Mouse (Mus musculus) intestine, embryonic 16.5 days (tissue): ENCODE results near the gene 4930404N11Rik. TPM values are rescaled to one million over a fixed set of nuclear protein-coding genes. Genes with fewer than 3 reads are reported as not detected.

Experiments used
- ATAC-seq: fragments of 200-750 bp; cut with Nextera tagmentation; 2 replicates; pipeline ENCODE4 v1.8.0; 2017; ENCODE audit warnings: moderate TSS enrichment, moderate library complexity
- H3K27ac ChIP-seq: fragments of 300-500 bp; sonication (generic); 2 replicates; pipeline ENCODE4 v1.5.1; 2014; ENCODE audit warnings: mild to moderate bottlenecking, low read length
- H3K27me3 ChIP-seq: fragments of 300-500 bp; sonication (generic); replicated peaks from 2 replicates; pipeline ENCODE4 v1.6.1; 2014; ENCODE audit warnings: low read length, control low read depth, mixed read lengths; ENCODE audit not compliant: control insufficient read depth, insufficient read depth
- H3K36me3 ChIP-seq: fragments of 300-500 bp; sonication (generic); 2 replicates; pipeline ENCODE4 v1.6.1; 2014; ENCODE audit warnings: low read length, control low read depth; ENCODE audit not compliant: control insufficient read depth, insufficient read depth
- H3K4me1 ChIP-seq: fragments of 300-500 bp; sonication (generic); 2 replicates; pipeline ENCODE4 v1.6.1; 2014; ENCODE audit warnings: low read length, control low read depth, mixed read lengths; ENCODE audit not compliant: control insufficient read depth, insufficient read depth
- H3K4me2 ChIP-seq: fragments of 300-500 bp; sonication (generic); 2 replicates; pipeline ENCODE4 v1.6.1; 2014; ENCODE audit warnings: low read depth, low read length, control low read depth
- H3K4me3 ChIP-seq: fragments of 300-500 bp; sonication (generic); 2 replicates; pipeline ENCODE4 v1.5.1; 2014; ENCODE audit warnings: mild to moderate bottlenecking, low read length
- H3K9ac ChIP-seq: fragments of 300-500 bp; sonication (generic); 2 replicates; pipeline ENCODE4 v1.6.1; 2014; ENCODE audit warnings: low read depth, low read length
- H3K9me3 ChIP-seq: fragments of 300-500 bp; sonication (generic); 2 replicates; pipeline ENCODE4 v1.6.1; 2016; ENCODE audit warnings: low read length, control low read depth; ENCODE audit not compliant: control insufficient read depth
- WGBS: fragments of 180-500 bp; shearing (Covaris S2); extraction: QIAGEN DNeasy Blood & Tissue Kit; methylation state at CpG from one replicate; pipeline ENCODE4 v1.1.7; 2014; 5-methylcytosine and 5-hydroxymethylcytosine counted together
- polyA plus RNA-seq: library from polyadenylated mRNA; unstranded; fragments of >200 nt; fragmentation: Nextera tagmentation; extraction: Ambion mirVana; gene quantifications from 2 replicates; pipeline ENCODE4 v1.2.1, GENCODE M21; 2015

4930404N11Rik gene
- polyA plus RNA-seq, 1 experiment from 2014 or later: 1.4 TPM

DNA sequence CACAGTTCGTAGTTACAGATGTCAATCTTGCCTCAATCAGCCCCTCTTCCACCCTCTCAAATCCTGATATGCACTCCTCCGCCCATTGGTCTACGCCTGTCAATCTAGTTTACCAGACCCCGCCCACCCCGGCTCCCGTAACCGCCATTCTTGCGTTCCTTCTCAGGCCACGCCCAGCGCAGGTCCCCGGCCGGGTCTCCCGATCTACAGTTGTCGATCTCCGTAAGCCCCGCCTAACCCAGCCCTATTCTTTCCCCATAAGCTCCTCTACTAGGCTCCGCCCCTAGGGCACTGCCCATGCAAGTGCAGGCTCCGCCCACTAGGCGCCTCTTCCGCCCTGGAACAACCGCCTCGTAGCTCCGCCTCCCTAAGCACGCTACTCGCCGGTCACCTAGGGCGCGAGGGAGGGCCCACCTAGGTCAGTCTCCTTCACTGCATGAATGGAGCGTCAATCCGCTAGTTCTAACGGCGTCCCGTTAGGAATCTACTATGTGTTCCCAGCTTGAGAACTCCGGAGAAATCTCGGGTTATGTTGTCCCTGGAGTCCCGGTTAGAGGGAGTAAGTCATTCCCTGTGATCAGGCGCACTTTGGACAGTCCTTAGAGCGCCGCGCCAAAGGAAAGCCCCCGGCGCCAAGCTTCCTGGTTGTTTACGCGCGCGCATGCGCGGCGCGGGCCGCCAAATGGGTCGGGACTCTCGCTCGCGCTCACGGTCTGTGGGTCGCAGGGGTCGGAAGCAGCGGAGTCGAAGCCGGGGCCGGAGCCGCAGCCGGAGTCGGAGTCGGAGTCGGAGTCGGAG, 44.9 kb downstream of the 4930404N11Rik start, which contains the start of gene Cactin:
Gene Cactin, plus strand, starts transcription at position 554 of the 798 bp plus-strand sequence.
- Histone ChIP-seq H3K4me3 (peak within 1 kb of the TSS; percentile 94), H3K9ac (peak within 1 kb of the TSS; percentile 93), H3K4me1 (peaks cover 46% of the 10 kb centered on the region), H3K9me3 (no peaks in the 10 kb centered on the region), H3K36me3 (peaks cover 31% of the 10 kb centered on the region), H3K27me3 (no peaks in the 10 kb centered on the region), H3K4me2 (peak within 1 kb of the TSS; percentile 82), H3K27ac (peak within 1 kb of the TSS; percentile 94)
- ATAC-seq: peak; percentile 91
- WGBS: under 1% methylated on average over 68 of the region's 68 CpGs

DNA sequence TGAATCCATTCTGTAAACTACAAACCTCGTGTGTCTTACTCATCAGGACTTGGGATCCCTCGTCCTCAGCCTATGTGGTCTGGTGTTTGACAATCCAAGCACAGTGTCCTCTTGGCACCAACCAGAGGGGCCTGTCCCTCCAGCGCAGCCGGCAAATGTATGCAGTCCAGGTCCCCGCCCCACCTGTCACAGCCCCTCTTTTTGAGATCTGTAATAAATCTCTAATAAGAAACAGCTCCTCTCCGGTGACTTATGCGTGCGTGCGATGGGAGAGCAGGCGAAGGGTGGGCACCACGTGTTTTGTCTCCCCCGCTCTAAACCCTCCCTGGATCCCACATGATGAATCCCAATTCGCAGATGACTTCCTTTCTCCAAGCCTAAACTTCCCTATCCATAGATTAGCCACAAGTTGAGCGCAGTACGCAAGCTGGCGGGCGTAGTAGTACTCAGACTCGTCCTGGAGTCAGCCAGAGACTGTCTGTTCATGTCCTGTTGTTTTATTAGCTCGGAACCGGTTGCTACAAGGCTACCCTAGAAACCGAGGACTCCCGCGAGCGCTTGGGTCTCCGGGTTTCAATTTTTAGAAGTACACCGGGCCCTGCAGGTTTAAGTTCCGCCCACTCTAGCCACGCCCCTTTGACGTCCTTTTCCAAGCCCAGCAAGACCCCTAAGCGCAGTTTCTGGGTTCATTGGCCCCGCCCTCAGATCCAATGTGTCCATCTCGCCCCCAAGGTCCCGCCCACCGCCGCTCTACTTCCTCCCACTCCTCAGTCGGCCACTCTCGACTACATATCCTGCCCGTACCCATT, 45.7 kb downstream of the 4930404N11Rik start:
- Histone ChIP-seq H3K9me3 (no peaks in the 10 kb centered on the region), H3K27ac (peak overlapping the region; percentile 94), H3K27me3 (no peaks in the 10 kb centered on the region), H3K4me3 (peak overlapping the region; percentile 94), H3K4me1 (peaks cover 46% of the 10 kb centered on the region), H3K9ac (peak overlapping the region; percentile 72), H3K36me3 (peaks cover 26% of the 10 kb centered on the region), H3K4me2 (peak overlapping the region; percentile 57)
- ATAC-seq: no peak
- 1% methylated on average over 38 of the region's 38 CpGs for WGBS

DNA sequence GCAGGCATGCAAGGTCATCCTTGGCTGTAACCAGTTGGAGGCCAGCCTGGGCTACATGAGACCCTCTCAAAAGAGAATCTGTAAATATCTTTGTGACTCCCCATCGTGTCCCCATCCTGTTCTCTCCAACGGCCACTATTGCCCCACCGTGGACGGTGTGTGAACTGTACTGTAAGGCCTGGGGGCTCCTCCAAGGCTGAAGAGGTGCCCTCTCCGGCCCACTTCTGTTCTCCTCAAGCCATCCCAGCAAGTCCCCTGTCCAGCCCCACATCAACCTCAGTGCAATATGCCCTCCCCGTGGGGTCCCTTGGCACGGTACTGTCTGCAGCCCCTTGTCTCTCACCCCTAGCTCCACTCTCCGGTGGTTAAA, 46.3 kb downstream of the 4930404N11Rik start:
- Histone ChIP-seq H3K9me3 (no peaks in the 10 kb centered on the region), H3K4me3 (peak overlapping the region; percentile 94), H3K27ac (peak overlapping the region; percentile 94), H3K27me3 (no peaks in the 10 kb centered on the region), H3K4me1 (peaks cover 46% of the 10 kb centered on the region), H3K9ac (peak overlapping the region; percentile 72), H3K36me3 (peaks cover 22% of the 10 kb centered on the region), H3K4me2 (peak overlapping the region; percentile 57)
- no peak for ATAC-seq
- 35% methylated on average over 8 of the region's 8 CpGs for WGBS

DNA sequence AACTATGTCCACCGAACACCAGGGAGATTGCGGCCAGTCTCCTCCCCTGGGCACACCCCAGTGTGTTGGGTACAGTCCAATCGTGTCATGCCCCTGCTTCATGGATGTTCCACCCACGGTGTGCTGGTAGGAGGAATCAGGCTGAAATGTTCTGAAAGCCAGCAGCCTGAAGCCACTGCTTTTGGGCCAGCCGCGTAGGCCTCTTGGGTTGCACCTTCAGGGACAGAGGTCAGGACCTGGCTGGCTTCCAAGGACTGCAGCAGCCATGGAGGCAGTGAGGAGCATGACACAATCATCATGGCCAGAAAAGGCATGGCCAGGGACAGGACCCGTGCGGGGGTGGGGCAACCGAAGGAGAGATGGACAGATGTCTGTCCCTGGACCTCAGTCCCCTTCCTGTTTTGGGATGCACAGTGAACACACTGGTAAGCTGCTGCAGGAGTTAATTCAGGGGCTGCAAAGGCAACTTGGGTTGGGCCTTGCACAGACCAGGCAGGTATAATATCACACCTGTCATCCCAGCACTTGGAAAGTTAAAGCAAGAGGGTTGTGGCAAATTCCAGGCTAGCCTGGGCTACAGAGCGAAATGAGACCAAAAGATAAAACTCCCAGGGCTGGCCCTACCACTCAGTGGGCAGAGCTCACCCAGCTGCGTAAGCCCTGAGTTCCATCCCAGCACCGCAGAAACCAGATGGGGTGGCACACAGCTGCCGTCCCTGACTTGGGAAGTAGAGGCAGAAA, 46.9 kb downstream of the 4930404N11Rik start:
- Histone ChIP-seq H3K4me2 (peak overlapping the region; percentile 57), H3K4me1 (peaks cover 46% of the 10 kb centered on the region), H3K27me3 (no peaks in the 10 kb centered on the region), H3K9me3 (no peaks in the 10 kb centered on the region), H3K4me3 (no peak overlapping the region), H3K9ac (peak overlapping the region; percentile 72), H3K36me3 (peaks cover 16% of the 10 kb centered on the region), H3K27ac (peak overlapping the region; percentile 94; the same call in 1 of the 2 replicates)
- WGBS: 93% methylated on average over 13 of the region's 13 CpGs
- no peak for ATAC-seq

DNA sequence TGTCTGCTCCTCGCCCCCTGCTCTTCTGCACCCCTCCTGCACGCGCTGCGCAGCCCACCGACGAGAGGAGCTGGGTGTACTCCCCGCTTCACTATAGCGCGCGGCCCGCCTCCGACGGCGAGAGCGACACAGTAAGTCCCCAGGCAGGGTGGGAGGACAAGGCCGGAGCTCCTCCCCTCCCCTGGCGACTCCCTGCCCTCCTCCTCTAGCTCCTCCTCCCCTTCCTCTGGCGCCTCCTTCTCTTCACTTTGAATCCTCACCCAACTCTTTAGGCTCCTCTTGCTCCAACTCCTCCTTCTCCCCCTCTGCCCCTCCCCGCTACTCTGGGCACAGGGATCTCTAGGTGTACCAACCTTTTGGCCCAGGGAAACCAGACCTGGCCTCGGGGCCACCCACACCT, 48.3 kb downstream of the 4930404N11Rik start:
- Histone ChIP-seq H3K36me3 (peaks cover 14% of the 10 kb centered on the region), H3K27me3 (no peaks in the 10 kb centered on the region), H3K9me3 (no peaks in the 10 kb centered on the region), H3K9ac (peak overlapping the region; percentile 70), H3K4me2 (peak overlapping the region; percentile 67), H3K4me1 (peaks cover 42% of the 10 kb centered on the region), H3K27ac (peak overlapping the region; percentile 76), H3K4me3 (peak overlapping the region; percentile 43)
- 18% methylated on average over 20 of the region's 20 CpGs for WGBS
- ATAC-seq: peak; percentile 14

DNA sequence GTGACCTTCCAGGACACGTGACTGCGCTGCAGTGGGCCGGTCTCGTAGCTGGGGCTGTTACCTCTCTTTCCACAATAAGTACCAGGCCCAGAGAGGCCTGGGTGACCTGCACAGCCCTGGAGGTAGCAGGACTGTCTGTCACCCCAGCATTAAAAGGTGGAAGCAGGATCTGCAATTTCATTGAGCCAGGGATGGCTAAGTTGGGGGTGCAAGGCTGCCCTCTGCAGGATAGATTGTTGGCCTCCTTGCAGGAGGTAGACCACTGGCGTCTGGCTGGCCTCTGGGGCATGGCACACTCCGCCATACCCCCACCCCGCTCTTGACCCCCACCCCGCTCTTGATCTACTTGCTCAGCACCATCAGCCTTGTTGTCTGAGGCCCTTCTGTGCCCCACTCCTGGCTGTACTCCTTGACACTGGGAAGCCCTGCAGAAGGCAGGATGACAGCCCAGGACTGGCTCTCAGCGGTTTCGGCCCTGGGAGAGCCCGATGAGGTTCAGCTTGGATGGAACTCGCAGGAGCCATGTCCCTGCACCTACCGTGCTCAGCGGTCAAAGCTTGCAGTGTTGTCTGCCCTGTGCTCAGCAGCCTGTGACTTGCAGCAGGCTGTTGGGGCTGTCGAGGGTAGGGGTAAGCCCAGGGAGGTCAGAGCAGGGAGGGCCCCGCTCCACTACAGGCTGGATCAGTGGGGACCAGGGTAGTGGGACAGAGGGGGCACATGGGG, 49.1 kb downstream of the 4930404N11Rik start:
- Histone ChIP-seq H3K27me3 (no peaks in the 10 kb centered on the region), H3K4me3 (peak overlapping the region; percentile 43), H3K36me3 (peaks cover 17% of the 10 kb centered on the region), H3K4me2 (peak overlapping the region; percentile 67), H3K9me3 (no peaks in the 10 kb centered on the region), H3K4me1 (peaks cover 35% of the 10 kb centered on the region), H3K27ac (peak overlapping the region; percentile 23), H3K9ac (peak overlapping the region; percentile 70)
- ATAC-seq: no peak
- WGBS: 52% methylated on average over 16 of the region's 16 CpGs

DNA sequence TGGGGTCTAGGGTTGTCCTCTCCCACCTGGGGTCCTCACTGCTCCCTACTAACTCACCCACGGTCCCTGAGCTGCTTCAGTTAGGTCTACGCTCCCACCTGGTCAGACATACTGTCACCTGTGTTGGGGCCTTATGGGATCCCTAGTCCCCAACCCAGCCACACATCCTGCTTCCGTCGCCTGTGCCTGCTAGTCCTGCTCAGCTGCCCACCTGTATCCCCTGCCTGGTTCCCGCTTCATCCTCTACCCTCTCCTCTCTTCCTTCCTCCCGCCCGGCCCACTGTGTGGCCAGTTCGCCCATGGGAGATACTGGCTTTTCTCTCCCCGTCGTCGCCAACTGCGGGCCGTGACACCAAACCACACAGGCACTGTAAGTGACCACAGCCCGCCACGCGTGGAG, 50.0 kb downstream of the 4930404N11Rik start:
- no peak for ATAC-seq
- Histone ChIP-seq H3K27me3 (no peaks in the 10 kb centered on the region), H3K4me2 (no peak overlapping the region), H3K9me3 (no peaks in the 10 kb centered on the region), H3K4me3 (no peak overlapping the region), H3K9ac (no peak overlapping the region), H3K27ac (no peak overlapping the region), H3K36me3 (peaks cover 21% of the 10 kb centered on the region), H3K4me1 (peaks cover 35% of the 10 kb centered on the region)
- WGBS: 91% methylated on average over 16 of the region's 16 CpGs

DNA sequence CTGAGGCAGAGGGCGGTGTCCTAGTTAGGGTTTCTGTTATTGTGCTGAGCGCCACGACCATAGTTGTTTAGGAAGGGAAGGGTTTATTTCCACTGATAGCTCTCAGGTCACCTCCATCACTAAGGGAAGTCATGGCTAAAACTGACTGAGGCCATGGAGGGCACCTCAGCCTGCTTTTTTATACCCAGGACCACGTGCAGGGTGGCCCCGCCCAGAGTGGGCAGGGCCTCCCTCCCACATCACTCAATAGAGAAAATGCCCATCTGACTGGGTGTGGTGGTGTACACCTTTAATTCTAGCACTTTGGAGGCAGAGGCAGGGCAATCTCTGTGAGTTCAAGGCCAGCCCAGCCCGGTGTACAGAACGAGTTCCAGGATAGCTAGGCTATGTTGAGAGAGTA, 51.4 kb downstream of the 4930404N11Rik start:
- Histone ChIP-seq H3K27ac (no peak overlapping the region), H3K27me3 (no peaks in the 10 kb centered on the region), H3K36me3 (peaks cover 21% of the 10 kb centered on the region), H3K4me3 (no peak overlapping the region), H3K9me3 (no peaks in the 10 kb centered on the region), H3K9ac (no peak overlapping the region), H3K4me1 (peaks cover 30% of the 10 kb centered on the region), H3K4me2 (no peak overlapping the region)
- 78% methylated on average over 7 of the region's 7 CpGs for WGBS
- no peak for ATAC-seq
